Mouse (Mus musculus) heart, adult 2 months (tissue): ENCODE measurements around the gene Rora.

Experiments
- CTCF ChIP-seq: fragments of 200-600 bp; IDR thresholded peaks from 2 replicates; pipeline ENCODE4 v1.8.1; 2022; ENCODE audit warnings: antibody characterized with exemption, mild to moderate bottlenecking, moderate library complexity
- EP300 ChIP-seq: fragments of 200-500 bp; IDR thresholded peaks from 2 replicates; pipeline ENCODE4 v1.6.1; 2011; ENCODE audit warnings: low read depth, low read length, control low read depth; ENCODE audit not compliant: insufficient read depth

DNA sequence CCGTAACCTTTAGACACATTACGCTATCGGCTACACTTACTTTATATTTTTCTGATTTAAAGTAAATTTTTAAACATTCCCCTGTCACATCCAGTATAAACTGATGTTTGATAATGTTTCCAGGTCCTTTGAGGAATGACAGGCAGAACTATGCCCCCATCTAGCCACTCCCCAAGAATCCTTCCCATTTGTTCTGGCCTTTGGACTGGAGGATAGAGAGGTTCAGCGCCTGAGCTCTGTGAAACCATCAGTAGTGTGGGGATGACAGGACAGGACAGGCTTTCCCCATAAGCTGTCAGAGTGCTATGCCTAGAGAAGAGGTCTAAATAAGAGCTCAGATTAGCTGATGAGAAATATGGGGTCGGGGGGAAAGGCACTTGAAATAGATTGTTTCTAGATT is 640.8 kb downstream of the Rora start:
- TF ChIP-seq CTCF: no peak
- no peak for TF ChIP-seq EP300
